Mouse (Mus musculus) ES-E14 (cell line): Measurements from ENCODE around the gene Gm49601.

Experiments used
- CHD2 ChIP-seq: IDR thresholded peaks from 2 replicates; pipeline ENCODE4 v1.6.1; 2014; ENCODE audit warnings: mild to moderate bottlenecking, low read depth, low read length, inconsistent platforms
- HCFC1 ChIP-seq: IDR thresholded peaks from 2 replicates; pipeline ENCODE4 v1.6.1; 2012; ENCODE audit warnings: low read length, inconsistent platforms, borderline replicate concordance; ENCODE audit not compliant: insufficient read depth
- MAFK ChIP-seq: IDR thresholded peaks from 2 replicates; pipeline ENCODE4 v1.6.1; 2014; ENCODE audit warnings: mild to moderate bottlenecking, low read depth, low read length, inconsistent platforms; ENCODE audit not compliant: insufficient read depth
- ZC3H11A ChIP-seq: IDR thresholded peaks from 2 replicates; pipeline ENCODE4 v1.6.1; 2012; ENCODE audit warnings: low read depth, mild to moderate bottlenecking, inconsistent platforms, low read length, borderline replicate concordance
- ZNF384 ChIP-seq: IDR thresholded peaks from 2 replicates; pipeline ENCODE4 v1.6.1; 2012; ENCODE audit warnings: low read depth, low read length, inconsistent platforms

DNA sequence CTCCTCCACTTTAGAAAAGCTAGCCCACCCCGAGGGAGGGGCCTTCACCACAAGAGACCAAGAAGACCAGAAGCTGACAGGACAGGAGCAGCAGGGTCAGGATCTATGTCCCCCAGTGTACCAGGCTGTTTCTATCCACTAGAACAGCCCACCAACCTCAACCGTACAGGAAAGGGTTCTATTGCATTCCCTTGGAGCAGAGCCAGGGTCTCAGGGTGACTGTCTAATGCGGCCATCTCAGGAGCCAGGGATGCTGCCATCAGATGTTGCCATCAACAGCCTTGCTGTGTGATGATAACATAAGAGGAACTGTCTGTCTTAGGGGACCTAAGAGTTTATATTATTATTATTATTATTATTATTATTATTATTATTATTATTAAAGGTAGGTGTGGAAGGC, 49.2 kb downstream of the Gm49601 start:
- TF ChIP-seq ZNF384, result no peak
- TF ChIP-seq MAFK, result no peak
- no peak for TF ChIP-seq HCFC1
- TF ChIP-seq CHD2, result no peak
- TF ChIP-seq ZC3H11A, result no peak
